Mouse (Mus musculus): Measurements from ENCODE around the gene Trio. TPM values are rescaled to one million over a fixed set of nuclear protein-coding genes. Genes with fewer than 3 reads are reported as not detected.

Trio gene
- polyA plus RNA-seq, 1 experiment = 56.3 TPM

DNA sequence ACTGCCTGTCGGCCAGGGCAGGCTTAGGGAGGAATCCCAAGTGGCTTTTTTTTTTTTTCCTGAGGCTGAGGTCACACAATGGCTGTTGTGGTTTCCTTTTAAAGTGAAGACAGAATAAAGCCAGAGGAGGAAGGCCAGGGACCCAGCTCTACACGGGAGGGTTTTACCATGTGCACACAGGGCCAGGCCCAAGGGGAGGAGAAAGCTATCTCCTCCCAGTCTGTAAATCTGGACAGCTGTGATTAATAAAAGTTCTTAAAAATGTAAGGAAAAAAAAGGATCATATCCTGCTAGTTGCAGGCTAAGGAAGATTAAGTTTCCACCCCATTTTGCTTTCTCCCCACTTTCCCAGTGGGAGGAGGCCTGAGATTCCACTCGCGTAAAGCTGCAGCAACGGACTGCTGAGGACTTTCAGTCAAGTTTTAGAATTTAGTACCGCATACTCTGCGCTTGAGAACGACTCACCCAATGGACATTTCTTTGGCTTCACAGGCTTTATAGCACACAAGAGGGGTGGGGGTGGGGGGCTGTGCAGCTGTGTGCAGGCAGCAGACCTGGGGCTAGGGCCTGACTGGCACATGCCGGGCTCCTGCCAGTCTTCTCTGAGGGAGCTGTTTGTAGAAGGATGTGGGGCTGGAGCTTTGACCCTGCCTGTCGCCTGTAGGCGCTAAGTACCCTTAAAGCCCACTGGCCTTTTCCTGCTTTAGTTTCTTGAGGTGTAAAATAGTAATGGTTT, 248.0 kb downstream of the Trio start:
- Histone ChIP-seq H3K27me3 (ENCODE audit: control insufficient read depth, insufficient read depth, insufficient read length) (no peaks in the 10 kb centered on the region), H3K4me3 (no peak overlapping the region), H3K36me3 (ENCODE audit: control insufficient read depth, insufficient read depth) (peaks cover 34% of the 10 kb centered on the region), H3K4me2 (ENCODE audit: low read depth) (peak overlapping the region; percentile 66), H3K79me2 (ENCODE audit: control insufficient read depth, insufficient read depth) (no peaks in the 10 kb centered on the region), H3ac (ENCODE audit: control insufficient read depth, insufficient read length) (no peak overlapping the region)
- TF ChIP-seq MYOG (IDR thresholded peaks at IDR 0.05; ENCODE audit: control insufficient read depth in 1 of 3, insufficient read depth in 1 of 3, insufficient read length in 2 of 3, low read depth in 2 of 3) (peak in 1 of 3 experiments; percentile 18), POLR2A (IDR thresholded peaks at IDR 0.05; ENCODE audit: insufficient read length, low read depth) (no peak), E2F4 (IDR thresholded peaks at IDR 0.05; ENCODE audit: insufficient read depth) (no peak), SRF (IDR thresholded peaks at IDR 0.05; ENCODE audit: control insufficient read depth, insufficient read length, low read depth) (no peak), REST (IDR thresholded peaks at IDR 0.05; ENCODE audit: insufficient read depth, insufficient read length) (no peak), MAX (IDR thresholded peaks at IDR 0.05; ENCODE audit: low read depth) (no peak), TCF3 (IDR thresholded peaks at IDR 0.05; ENCODE audit: insufficient read length, low read depth) (no peak), CEBPB (IDR thresholded peaks at IDR 0.05; ENCODE audit: insufficient read depth, poor library complexity, severe bottlenecking) (no peak), USF1 (IDR thresholded peaks at IDR 0.05; ENCODE audit: low read depth) (peak; percentile 9), POLR2AphosphoS2 (IDR thresholded peaks at IDR 0.05; ENCODE audit: insufficient read length, low read depth) (no peak), TCF12 (IDR thresholded peaks at IDR 0.05; ENCODE audit: insufficient read depth, poor library complexity, severe bottlenecking) (peak; percentile 17), MYOD1 (IDR thresholded peaks at IDR 0.05; ENCODE audit: control insufficient read depth in 1 of 3, insufficient read length in 2 of 3, low read depth in 2 of 3) (peak in 1 of 3 experiments; percentile 42)

DNA sequence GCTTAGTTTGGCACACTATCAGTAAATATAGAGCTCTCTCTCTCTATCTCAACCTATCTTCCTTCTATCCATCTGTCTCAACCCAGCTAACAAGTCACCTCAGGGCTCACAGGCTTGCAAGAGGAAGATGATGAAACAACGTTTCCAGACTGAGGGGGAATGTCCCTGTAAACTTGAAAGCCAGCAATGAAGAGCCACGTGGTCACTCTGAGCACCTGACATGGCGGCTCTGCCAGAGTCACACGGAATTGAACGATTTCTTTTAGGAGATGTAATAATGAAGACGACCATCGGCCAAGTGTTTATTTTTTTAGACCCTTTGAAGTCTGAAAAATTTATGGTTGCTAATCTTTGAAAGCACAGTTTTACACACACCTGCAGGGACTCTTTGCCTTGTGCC, 251.2 kb downstream of the Trio start:
- peaks cover 54% of the 10 kb centered on the region for H3K36me3 ChIP-seq (ENCODE audit: control insufficient read depth, insufficient read depth)
- TF ChIP-seq CEBPB (IDR thresholded peaks at IDR 0.05; ENCODE audit: insufficient read depth, poor library complexity, severe bottlenecking) (no peak), POLR2AphosphoS2 (IDR thresholded peaks at IDR 0.05; ENCODE audit: insufficient read length, low read depth) (no peak), MYOG (IDR thresholded peaks at IDR 0.05; ENCODE audit: control insufficient read depth in 1 of 3, insufficient read depth in 1 of 3, insufficient read length in 2 of 3, low read depth in 2 of 3) (no peak), TCF12 (IDR thresholded peaks at IDR 0.05; ENCODE audit: insufficient read depth, poor library complexity, severe bottlenecking) (no peak), E2F4 (IDR thresholded peaks at IDR 0.05; ENCODE audit: insufficient read depth) (no peak), TCF3 (IDR thresholded peaks at IDR 0.05; ENCODE audit: insufficient read length, low read depth) (no peak), REST (IDR thresholded peaks at IDR 0.05; ENCODE audit: insufficient read depth, insufficient read length) (no peak), SRF (IDR thresholded peaks at IDR 0.05; ENCODE audit: control insufficient read depth, insufficient read length, low read depth) (no peak), USF1 (IDR thresholded peaks at IDR 0.05; ENCODE audit: low read depth) (no peak), MAX (IDR thresholded peaks at IDR 0.05; ENCODE audit: low read depth) (no peak), MYOD1 (IDR thresholded peaks at IDR 0.05; ENCODE audit: control insufficient read depth in 1 of 3, insufficient read length in 2 of 3, low read depth in 2 of 3) (no peak), POLR2A (IDR thresholded peaks at IDR 0.05; ENCODE audit: insufficient read length, low read depth) (no peak)
- H3K79me2 ChIP-seq (ENCODE audit: control insufficient read depth, insufficient read depth) = no peaks in the 10 kb centered on the region

DNA sequence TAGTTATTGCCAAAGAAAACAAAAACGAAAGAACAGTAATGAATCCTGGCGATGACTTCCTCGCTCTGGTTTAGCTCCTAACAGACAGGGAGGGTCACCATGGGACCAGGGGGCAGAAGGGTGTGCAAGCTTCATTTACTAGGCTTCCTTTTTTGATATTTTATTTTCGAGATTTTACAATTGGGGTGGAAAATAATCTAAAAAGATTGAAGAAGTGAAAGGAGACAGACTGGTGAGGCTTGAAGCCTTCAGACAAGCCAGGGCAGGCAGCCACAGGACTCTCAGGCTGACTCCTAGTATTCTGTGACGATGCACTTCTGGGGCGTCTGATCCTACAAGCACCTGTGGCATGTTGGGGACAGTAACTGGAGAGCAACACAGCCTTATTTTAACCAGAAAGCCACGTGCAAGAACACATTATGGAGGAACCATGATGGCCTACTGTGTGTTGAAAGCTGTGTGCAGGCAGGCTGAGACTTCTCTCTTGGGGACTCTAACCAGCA, 253.5 kb downstream of the Trio start:
- H3K4me2 ChIP-seq (ENCODE audit: low read depth) = no peak overlapping the region
- H3K4me3 ChIP-seq = no peak overlapping the region
- H3ac ChIP-seq (ENCODE audit: control insufficient read depth, insufficient read length) = no peak overlapping the region
- H3K36me3 ChIP-seq (ENCODE audit: control insufficient read depth, insufficient read depth) = peaks cover 67% of the 10 kb centered on the region
- TF ChIP-seq E2F4 (IDR thresholded peaks at IDR 0.05; ENCODE audit: insufficient read depth) (no peak), USF1 (IDR thresholded peaks at IDR 0.05; ENCODE audit: low read depth) (no peak), MAX (IDR thresholded peaks at IDR 0.05; ENCODE audit: low read depth) (no peak), POLR2A (IDR thresholded peaks at IDR 0.05; ENCODE audit: insufficient read length, low read depth) (no peak), REST (IDR thresholded peaks at IDR 0.05; ENCODE audit: insufficient read depth, insufficient read length) (no peak), MYOD1 (IDR thresholded peaks at IDR 0.05; ENCODE audit: control insufficient read depth in 1 of 3, insufficient read length in 2 of 3, low read depth in 2 of 3) (no peak), MYOG (IDR thresholded peaks at IDR 0.05; ENCODE audit: control insufficient read depth in 1 of 3, insufficient read depth in 1 of 3, insufficient read length in 2 of 3, low read depth in 2 of 3) (no peak), POLR2AphosphoS2 (IDR thresholded peaks at IDR 0.05; ENCODE audit: insufficient read length, low read depth) (no peak), CEBPB (IDR thresholded peaks at IDR 0.05; ENCODE audit: insufficient read depth, poor library complexity, severe bottlenecking) (no peak), TCF3 (IDR thresholded peaks at IDR 0.05; ENCODE audit: insufficient read length, low read depth) (no peak), TCF12 (IDR thresholded peaks at IDR 0.05; ENCODE audit: insufficient read depth, poor library complexity, severe bottlenecking) (no peak), SRF (IDR thresholded peaks at IDR 0.05; ENCODE audit: control insufficient read depth, insufficient read length, low read depth) (no peak)
- H3K79me2 ChIP-seq (ENCODE audit: control insufficient read depth, insufficient read depth) = no peaks in the 10 kb centered on the region
- no peaks in the 10 kb centered on the region for H3K27me3 ChIP-seq (ENCODE audit: control insufficient read depth, insufficient read depth, insufficient read length)

More for the DNA sequence above, 251.2 kb downstream of the Trio start:
- no peak overlapping the region for H3K4me3 ChIP-seq
- no peak overlapping the region for H3K4me2 ChIP-seq (ENCODE audit: low read depth)
- H3ac ChIP-seq (ENCODE audit: control insufficient read depth, insufficient read length) = no peak overlapping the region
- H3K27me3 ChIP-seq (ENCODE audit: control insufficient read depth, insufficient read depth, insufficient read length) = no peaks in the 10 kb centered on the region

DNA sequence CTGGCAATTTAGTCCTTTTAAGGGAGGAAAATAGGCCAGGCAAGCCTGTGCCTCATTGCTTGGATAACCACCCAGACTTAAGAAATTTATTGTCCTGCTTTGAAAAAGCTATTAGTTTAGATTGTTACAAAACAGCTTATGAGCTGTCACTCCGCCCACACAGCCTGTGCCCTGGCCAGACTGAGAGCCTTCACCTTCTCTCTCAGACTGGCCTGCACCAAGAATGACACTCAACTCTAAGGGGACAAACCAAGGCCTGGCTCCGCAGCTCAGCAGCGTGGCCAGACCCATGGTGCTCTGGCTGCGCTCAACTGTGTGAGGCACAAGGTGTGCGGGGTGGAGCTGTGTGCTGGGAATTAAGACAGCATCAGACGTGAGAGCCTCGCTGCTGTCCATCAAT, 254.1 kb downstream of the Trio start:
- no peaks in the 10 kb centered on the region for H3K79me2 ChIP-seq (ENCODE audit: control insufficient read depth, insufficient read depth)
- no peak for TF ChIP-seq E2F4 (IDR thresholded peaks at IDR 0.05; ENCODE audit: insufficient read depth)
- TF ChIP-seq TCF12 (IDR thresholded peaks at IDR 0.05; ENCODE audit: insufficient read depth, poor library complexity, severe bottlenecking) = no peak
- no peak overlapping the region for H3K4me3 ChIP-seq
- H3K36me3 ChIP-seq (ENCODE audit: control insufficient read depth, insufficient read depth) = peaks cover 72% of the 10 kb centered on the region
- H3ac ChIP-seq (ENCODE audit: control insufficient read depth, insufficient read length) = no peak overlapping the region
- no peaks in the 10 kb centered on the region for H3K27me3 ChIP-seq (ENCODE audit: control insufficient read depth, insufficient read depth, insufficient read length)
- H3K4me2 ChIP-seq (ENCODE audit: low read depth) = no peak overlapping the region

All from myocyte (in vitro differentiated cells).